Mouse (Mus musculus) stomach, postnatal 0 days (tissue): ENCODE results near the gene Tesc. TPM values are rescaled to one million over a fixed set of nuclear protein-coding genes. Genes with fewer than 3 reads are reported as not detected.

Source experiments
- ATAC-seq: fragments of 200-750 bp; cut with Nextera tagmentation; 2 replicates; pipeline ENCODE4 v1.8.0; 2017; ENCODE audit not compliant: low FRiP score, low TSS enrichment
- DNase-seq: peaks from one replicate; pipeline ENCODE4 v3.0.0-alpha.2; 2016; ENCODE audit warnings: low spot score
- H3K27ac ChIP-seq: fragments of 300-500 bp; sonication (generic); replicated peaks from 2 replicates; pipeline ENCODE4 v1.5.1; 2014; ENCODE audit warnings: mild to moderate bottlenecking, control low read depth
- H3K27me3 ChIP-seq: fragments of 300-500 bp; sonication (generic); 2 replicates; pipeline ENCODE4 v1.6.1; 2014; ENCODE audit warnings: low read length; ENCODE audit not compliant: control insufficient read depth, insufficient read depth
- H3K36me3 ChIP-seq: fragments of 300-500 bp; sonication (generic); 2 replicates; pipeline ENCODE4 v1.6.1; 2014; ENCODE audit warnings: low read length, mixed read lengths; ENCODE audit not compliant: control insufficient read depth, insufficient read depth
- H3K4me1 ChIP-seq: fragments of 300-500 bp; sonication (generic); replicated peaks from 2 replicates; pipeline ENCODE4 v1.6.1; 2014; ENCODE audit warnings: antibody characterized with exemption; ENCODE audit not compliant: control insufficient read depth, insufficient read depth
- H3K4me2 ChIP-seq: fragments of 300-500 bp; sonication (generic); replicated peaks from 2 replicates; pipeline ENCODE4 v1.6.1; 2014; ENCODE audit warnings: low read depth, mild to moderate bottlenecking, control low read depth, moderate library complexity
- H3K4me3 ChIP-seq: fragments of 300-500 bp; sonication (generic); 2 replicates; pipeline ENCODE4 v1.5.1; 2014; ENCODE audit warnings: low read depth, low read length, control low read depth
- H3K9ac ChIP-seq: fragments of 300-500 bp; sonication (generic); 2 replicates; pipeline ENCODE4 v1.6.1; 2014; ENCODE audit warnings: mild to moderate bottlenecking, low read length, control low read depth, mixed read lengths
- H3K9me3 ChIP-seq: fragments of 300-500 bp; sonication (generic); 2 replicates; pipeline ENCODE4 v1.6.1; 2016; ENCODE audit warnings: low read length; ENCODE audit not compliant: control insufficient read depth
- CTCF ChIP-seq: IDR thresholded peaks from 2 replicates; pipeline ENCODE4 v1.5.1; 2016; ENCODE audit warnings: antibody characterized with exemption, low read depth, mild to moderate bottlenecking, moderate library complexity
- EP300 ChIP-seq: optimal IDR thresholded peaks from 2 replicates; pipeline ENCODE3; 2016; ENCODE audit warnings: antibody characterized with exemption
- WGBS: fragments of 180-500 bp; shearing (Covaris S2); extraction: QIAGEN DNeasy Blood & Tissue Kit; methylation state at CpG from one replicate; pipeline ENCODE4 v1.1.7; 2014; 5-methylcytosine and 5-hydroxymethylcytosine counted together
- polyA plus RNA-seq: library from polyadenylated mRNA; unstranded; fragments of >200 nt; fragmentation: Nextera tagmentation; extraction: Ambion mirVana; gene quantifications from 2 replicates; pipeline ENCODE4 v1.2.1, GENCODE M21; 2015

Gene Tesc
- polyA plus RNA-seq, 1 experiment from 2014 or later, result 112 TPM

DNA sequence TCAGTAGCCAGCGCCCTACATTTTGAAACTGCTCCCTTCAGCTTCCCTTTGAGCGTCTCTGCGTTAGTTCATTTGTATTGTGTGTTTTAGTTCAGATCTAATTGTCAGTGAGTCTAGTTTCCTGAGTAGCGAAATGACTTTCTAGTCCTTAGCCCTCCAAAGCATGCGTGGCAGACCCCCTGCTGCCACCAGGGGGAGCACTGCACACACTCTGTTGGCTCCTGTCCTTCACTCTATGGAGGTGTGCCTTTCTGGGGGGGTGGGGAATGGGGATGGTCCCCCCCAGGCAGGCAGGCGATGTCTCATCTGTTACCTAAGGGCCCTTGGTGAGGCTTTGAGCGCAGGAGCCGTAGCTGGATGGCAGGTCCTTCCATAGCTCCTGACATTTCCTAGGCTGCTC is 22.9 kb upstream of the Tesc start:
- H3K4me1 ChIP-seq, result no peaks in the 10 kb centered on the region
- peak; percentile 72 for DNase-seq
- no peaks in the 10 kb centered on the region for H3K27me3 ChIP-seq
- no peak overlapping the region for H3K27ac ChIP-seq
- no peak overlapping the region for H3K4me2 ChIP-seq
- ATAC-seq, result peak; percentile 19; the same call in 1 of the 2 replicates
- no peak overlapping the region for H3K9ac ChIP-seq
- 76% methylated on average over 8 of the region's 8 CpGs for WGBS
- peaks cover 29% of the 10 kb centered on the region for H3K36me3 ChIP-seq
- TF ChIP-seq CTCF (peak; percentile 89), EP300 (no peak)
- H3K4me3 ChIP-seq, result no peak overlapping the region
- no peaks in the 10 kb centered on the region for H3K9me3 ChIP-seq

DNA sequence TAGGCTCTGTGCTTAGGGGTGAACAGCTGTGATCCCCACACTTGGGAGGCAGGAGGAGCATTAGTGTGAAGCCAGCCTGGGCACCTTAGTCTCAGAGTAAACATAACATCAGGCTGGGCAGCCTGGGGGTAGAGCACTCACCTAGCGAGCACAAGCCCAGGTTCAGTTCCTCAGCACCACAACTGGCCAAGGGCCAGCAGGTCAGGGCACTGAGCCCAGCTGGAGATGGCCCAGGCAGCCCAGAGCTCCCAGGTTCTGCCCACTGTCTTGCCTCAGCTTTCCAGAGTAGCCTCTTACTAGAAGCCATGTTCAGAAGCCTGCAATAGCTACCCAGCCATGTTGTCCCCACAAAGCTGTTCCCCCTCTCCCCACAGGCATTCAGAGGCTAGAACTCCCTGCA is 21.8 kb upstream of the Tesc start:
- Histone ChIP-seq H3K4me3 (no peak overlapping the region), H3K9ac (no peak overlapping the region), H3K27me3 (no peaks in the 10 kb centered on the region), H3K9me3 (no peaks in the 10 kb centered on the region), H3K36me3 (peaks cover 27% of the 10 kb centered on the region), H3K4me2 (no peak overlapping the region), H3K27ac (no peak overlapping the region), H3K4me1 (no peaks in the 10 kb centered on the region)
- no peak for DNase-seq
- ATAC-seq, result no peak
- 67% methylated on average over 1 of the region's 1 CpGs for WGBS
- TF ChIP-seq CTCF (no peak), EP300 (no peak)

- Histone ChIP-seq H3K9me3 (no peaks in the 10 kb centered on the region), H3K9ac (no peak overlapping the region), H3K4me3 (no peak overlapping the region), H3K27me3 (no peaks in the 10 kb centered on the region), H3K27ac (no peak overlapping the region), H3K4me1 (no peaks in the 10 kb centered on the region), H3K36me3 (peaks cover 25% of the 10 kb centered on the region), H3K4me2 (no peak overlapping the region)
- DNase-seq, result no peak
- TF ChIP-seq CTCF (no peak), EP300 (no peak)
- WGBS, result 93% methylated on average over 13 of the region's 13 CpGs
- no peak for ATAC-seq
Measured at GRCm38 (mm10) chr5:118008344-118008743, 19.2 kb upstream of the Tesc start.

DNA sequence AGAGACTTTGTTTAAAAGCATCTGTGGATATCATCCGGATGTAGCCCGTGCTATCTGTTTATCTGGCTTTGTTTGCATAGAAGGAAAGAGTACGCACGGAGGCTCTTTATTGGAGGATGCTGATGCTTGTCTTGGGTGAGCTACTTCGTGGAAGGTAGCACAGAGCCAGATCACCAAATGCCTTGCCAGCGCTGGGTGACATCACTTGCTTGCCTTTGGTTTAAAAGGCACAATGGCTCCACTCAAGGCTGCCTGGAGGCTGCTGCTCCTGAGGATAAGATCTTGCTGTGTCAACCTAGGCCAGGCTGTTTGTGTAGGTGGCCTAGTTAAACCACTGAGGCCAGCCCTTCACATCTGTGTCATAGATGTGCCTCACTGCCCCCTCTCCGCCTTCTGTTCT is 16.7 kb upstream of the Tesc start:
- DNase-seq, result no peak
- TF ChIP-seq CTCF (no peak), EP300 (no peak)
- H3K9ac ChIP-seq, result no peak overlapping the region
- 0 out of 2 replicates have a peak, but pooled peaks have one; percentile 16 for ATAC-seq
- H3K4me3 ChIP-seq, result no peak overlapping the region
- peaks cover 22% of the 10 kb centered on the region for H3K36me3 ChIP-seq
- H3K4me1 ChIP-seq, result no peaks in the 10 kb centered on the region
- no peak overlapping the region for H3K27ac ChIP-seq
- H3K27me3 ChIP-seq, result no peaks in the 10 kb centered on the region
- no peaks in the 10 kb centered on the region for H3K9me3 ChIP-seq
- no peak overlapping the region for H3K4me2 ChIP-seq
- 46% methylated on average over 7 of the region's 7 CpGs for WGBS

- Histone ChIP-seq H3K27ac (no peak overlapping the region), H3K4me1 (no peaks in the 10 kb centered on the region), H3K9me3 (no peaks in the 10 kb centered on the region), H3K4me3 (no peak overlapping the region), H3K36me3 (peaks cover 15% of the 10 kb centered on the region), H3K9ac (no peak overlapping the region), H3K27me3 (no peaks in the 10 kb centered on the region), H3K4me2 (no peak overlapping the region)
- no peak for DNase-seq
- no peak for ATAC-seq
- TF ChIP-seq EP300, result no peak
- no peak for TF ChIP-seq CTCF
- 70% methylated on average over 7 of the region's 7 CpGs for WGBS
Measured at GRCm38 (mm10) chr5:118011796-118012195, 15.7 kb upstream of the Tesc start.

GRCm38 (mm10) chr5:118015028-118015427 is 12.5 kb upstream of the Tesc start:
- ATAC-seq, result no peak
- no peak overlapping the region for H3K9ac ChIP-seq
- no peaks in the 10 kb centered on the region for H3K27me3 ChIP-seq
- TF ChIP-seq CTCF, result no peak
- TF ChIP-seq EP300, result no peak
- no peaks in the 10 kb centered on the region for H3K4me1 ChIP-seq
- DNase-seq, result peak; percentile 34
- no peaks in the 10 kb centered on the region for H3K36me3 ChIP-seq
- no peak overlapping the region for H3K4me3 ChIP-seq
- no peaks in the 10 kb centered on the region for H3K9me3 ChIP-seq
- no peak overlapping the region for H3K4me2 ChIP-seq
- no peak overlapping the region for H3K27ac ChIP-seq
- WGBS, result 34% methylated on average over 12 of the region's 12 CpGs
